8 mouse cellular contexts compared by ENCODE assay signal in the genomic region with DNA sequence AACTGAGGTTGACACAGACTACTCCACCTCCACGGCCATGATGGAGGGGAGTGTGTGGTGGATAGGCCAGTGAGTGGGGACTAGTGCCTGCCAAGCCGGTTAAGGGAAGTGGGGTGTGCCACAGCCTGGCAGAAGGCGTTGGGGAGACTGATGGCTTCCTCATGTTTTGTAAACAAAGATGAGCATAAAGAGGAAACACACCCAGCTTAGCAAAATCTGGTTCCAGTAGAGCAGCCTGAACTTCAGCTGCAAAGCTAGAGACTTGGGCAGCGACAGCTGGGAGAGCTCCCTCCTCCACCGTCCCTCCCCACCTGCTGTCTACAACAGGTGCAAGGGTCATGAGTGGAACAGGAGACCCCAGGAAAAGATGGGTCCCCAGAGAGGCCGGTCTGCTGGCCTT. TPM values are rescaled to one million over a fixed set of nuclear protein-coding genes. Genes with fewer than 3 reads are reported as not detected.
DNase-seq lines count a peak whose midpoint lies in the region; ATAC-seq and TF ChIP-seq lines count a peak whose summit lies in the region.

No protein-coding gene starts in this region.

- no peak overlapping the region for H3K4me2 ChIP-seq in midbrain, embryonic 12.5 days (replicated peaks)
- H3K4me2 ChIP-seq in midbrain, embryonic 11.5 days, result no peak overlapping the region
- H3K4me2 ChIP-seq in heart, postnatal 0 days (ENCODE audit: low read depth, low read length), result no peak overlapping the region
- no peak overlapping the region for H3K4me2 ChIP-seq in limb, embryonic 13.5 days (replicated peaks)
- no peak overlapping the region for H3K4me2 ChIP-seq in neural tube, embryonic 15.5 days

- H3K36me3 ChIP-seq in midbrain, embryonic 12.5 days, result peaks cover 6% of the 10 kb centered on the region
- H3K36me3 ChIP-seq in midbrain, embryonic 11.5 days (ENCODE audit: control insufficient read depth, insufficient read depth, low read length), result no peaks in the 10 kb centered on the region
- H3K36me3 ChIP-seq in heart, postnatal 0 days (replicated peaks; ENCODE audit: control insufficient read depth, insufficient read depth, low read length), result peaks cover 10% of the 10 kb centered on the region; the same call in 1 of the 2 replicates
- H3K36me3 ChIP-seq in limb, embryonic 13.5 days, result peaks cover 40% of the 10 kb centered on the region
- no peaks in the 10 kb centered on the region for H3K36me3 ChIP-seq in neural tube, embryonic 15.5 days

- H3K27ac ChIP-seq in midbrain, embryonic 12.5 days (replicated peaks), result peak overlapping the region; percentile 68; the same call in 1 of the 2 replicates
- H3K27ac ChIP-seq in midbrain, embryonic 11.5 days (ENCODE audit: low read depth, low read length), result no peak overlapping the region
- peak overlapping the region; percentile 80 for H3K27ac ChIP-seq in heart, postnatal 0 days (ENCODE audit: low read depth)
- peak overlapping the region; percentile 93 for H3K27ac ChIP-seq in limb, embryonic 13.5 days
- H3K27ac ChIP-seq in neural tube, embryonic 15.5 days (replicated peaks), result peak overlapping the region; percentile 64

- H3K27me3 ChIP-seq in midbrain, embryonic 12.5 days, result no peaks in the 10 kb centered on the region
- no peaks in the 10 kb centered on the region for H3K27me3 ChIP-seq in midbrain, embryonic 11.5 days (ENCODE audit: control insufficient read depth, insufficient read depth, low read length)
- no peaks in the 10 kb centered on the region for H3K27me3 ChIP-seq in heart, postnatal 0 days (ENCODE audit: control insufficient read depth, insufficient read depth, low read length)
- H3K27me3 ChIP-seq in limb, embryonic 13.5 days, result no peaks in the 10 kb centered on the region
- no peaks in the 10 kb centered on the region for H3K27me3 ChIP-seq in neural tube, embryonic 15.5 days (replicated peaks)

- H3K4me1 ChIP-seq in midbrain, embryonic 12.5 days, result peaks cover 50% of the 10 kb centered on the region
- peaks cover 49% of the 10 kb centered on the region for H3K4me1 ChIP-seq in midbrain, embryonic 11.5 days (ENCODE audit: control insufficient read depth, insufficient read depth, low read length)
- H3K4me1 ChIP-seq in heart, postnatal 0 days (ENCODE audit: control insufficient read depth, insufficient read depth), result peaks cover 54% of the 10 kb centered on the region
- peaks cover 67% of the 10 kb centered on the region for H3K4me1 ChIP-seq in limb, embryonic 13.5 days
- peaks cover 59% of the 10 kb centered on the region for H3K4me1 ChIP-seq in neural tube, embryonic 15.5 days

- 70% methylated on average over 6 of the region's 6 CpGs for WGBS in midbrain, embryonic 12.5 days
- 72% methylated on average over 6 of the region's 6 CpGs for WGBS in midbrain, embryonic 11.5 days
- 82% methylated on average over 6 of the region's 6 CpGs for WGBS in heart, postnatal 0 days
- 48% methylated on average over 6 of the region's 6 CpGs for WGBS in limb, embryonic 13.5 days
- 47% methylated on average over 6 of the region's 6 CpGs for WGBS in neural tube, embryonic 15.5 days

- no peak for DNase-seq in midbrain, embryonic 11.5 days (ENCODE audit: low spot score, missing footprints)
- no peak for DNase-seq in heart, postnatal 0 days (ENCODE audit: low spot score)
- no peak for DNase-seq in layer of hippocampus, adult 18-20 months (ENCODE audit: low spot score in 2 of 2)
- DNase-seq in urinary bladder, adult 2 months (ENCODE audit: low spot score), result no peak

- no peak overlapping the region for H3K4me3 ChIP-seq in midbrain, embryonic 12.5 days
- no peak overlapping the region for H3K4me3 ChIP-seq in midbrain, embryonic 11.5 days (ENCODE audit: low read depth, low read length)
- no peak overlapping the region for H3K4me3 ChIP-seq in heart, postnatal 0 days (ENCODE audit: low read depth, low read length)
- H3K4me3 ChIP-seq in limb, embryonic 13.5 days, result no peak overlapping the region
- no peak overlapping the region for H3K4me3 ChIP-seq in neural tube, embryonic 15.5 days (replicated peaks)

- no peak for ATAC-seq in midbrain, embryonic 12.5 days (ENCODE audit: low FRiP score, low read depth)
- no peak for ATAC-seq in midbrain, embryonic 11.5 days (ENCODE audit: low FRiP score)
- ATAC-seq in heart, postnatal 0 days (ENCODE audit: insufficient read depth, low read depth), result no peak
- ATAC-seq in limb, embryonic 13.5 days (ENCODE audit: low FRiP score, low read depth), result no peak
- ATAC-seq in neural tube, embryonic 15.5 days (ENCODE audit: low FRiP score), result no peak
- no peak for ATAC-seq in megakaryocyte-erythroid progenitor cell, adult 5-6 weeks (replicated peaks; ENCODE audit: low FRiP score, low TSS enrichment, poor library complexity, severe bottlenecking)

- no peaks in the 10 kb centered on the region for H3K9me3 ChIP-seq in midbrain, embryonic 12.5 days
- H3K9me3 ChIP-seq in midbrain, embryonic 11.5 days (ENCODE audit: control insufficient read depth, low read length), result no peaks in the 10 kb centered on the region
- no peaks in the 10 kb centered on the region for H3K9me3 ChIP-seq in heart, postnatal 0 days (replicated peaks; ENCODE audit: control insufficient read depth, low read length)
- peaks cover 3% of the 10 kb centered on the region; the same call in 1 of the 2 replicates for H3K9me3 ChIP-seq in limb, embryonic 13.5 days
- no peaks in the 10 kb centered on the region for H3K9me3 ChIP-seq in neural tube, embryonic 15.5 days (replicated peaks)

- H3K9ac ChIP-seq in midbrain, embryonic 12.5 days (replicated peaks), result no peak overlapping the region
- no peak overlapping the region for H3K9ac ChIP-seq in midbrain, embryonic 11.5 days (ENCODE audit: low read length)
- H3K9ac ChIP-seq in heart, postnatal 0 days (replicated peaks; ENCODE audit: low read depth, low read length), result no peak overlapping the region
- H3K9ac ChIP-seq in limb, embryonic 13.5 days, result no peak overlapping the region
- H3K9ac ChIP-seq in neural tube, embryonic 15.5 days (replicated peaks), result no peak overlapping the region

- no peak for TF ChIP-seq CTCF in heart, postnatal 0 days (IDR thresholded peaks at IDR 0.05; ENCODE audit: low read depth)

- no peak for TF ChIP-seq EP300 in heart, postnatal 0 days (IDR thresholded peaks at IDR 0.05; ENCODE audit: low read depth)

RNA-seq across cellular contexts. Expression of a gene that starts 15.5 kb away (rescaled TPM):
- 2.1 and 4.1 TPM in 2 replicates for polyA plus RNA-seq in midbrain, embryonic 12.5 days (2016; fragmentation: Nextera tagmentation; extraction: Ambion mirVana)
- 1.8 and 2.8 TPM in 2 replicates for polyA plus RNA-seq in midbrain, embryonic 11.5 days (2014; fragmentation: Nextera tagmentation; extraction: Ambion mirVana)
- total RNA-seq in heart, postnatal 0 days (2014; rRNA removed; ENCODE audit: low replicate concordance), result 12.7 and 14.5 TPM in 2 replicates
- 1.5 and 1.6 TPM in 2 replicates for polyA plus RNA-seq in heart, postnatal 0 days (2015; fragmentation: Nextera tagmentation; extraction: Ambion mirVana)
- polyA plus RNA-seq in limb, embryonic 13.5 days (2015; fragmentation: Nextera tagmentation; extraction: Ambion mirVana), result 6.8 and 7.3 TPM in 2 replicates
- polyA plus RNA-seq in neural tube, embryonic 15.5 days (2015; fragmentation: Nextera tagmentation; extraction: Ambion mirVana), result 2.0 and 3.6 TPM in 2 replicates
- 1 to 10 TPM; 1.2 to 2.8 TPM for total RNA-seq in layer of hippocampus, adult 18-20 months (2021)
- total RNA-seq in megakaryocyte-erythroid progenitor cell, adult 5-6 weeks (2014; fragmentation: Nextera tagmentation), result 1.2 TPM in 1 of 2 replicates, not detected in the other
- 1.3 and 2.1 TPM in 2 replicates for total RNA-seq in megakaryocyte-erythroid progenitor cell, adult 5-6 weeks (2017)
- polyA plus RNA-seq in urinary bladder, adult 2 months (2012; rRNA removed), result 11.7 and 14.1 TPM in 2 replicates

RNA-seq across cellular contexts. Expression of a gene that starts 54.5 kb away (rescaled TPM):
- 280 and 286 TPM in 2 replicates for polyA plus RNA-seq in midbrain, embryonic 12.5 days (2016; fragmentation: Nextera tagmentation; extraction: Ambion mirVana)
- 281 and 293 TPM in 2 replicates for polyA plus RNA-seq in midbrain, embryonic 11.5 days (2014; fragmentation: Nextera tagmentation; extraction: Ambion mirVana)
- total RNA-seq in heart, postnatal 0 days (2014; rRNA removed; ENCODE audit: low replicate concordance), result 123 and 141 TPM in 2 replicates
- polyA plus RNA-seq in heart, postnatal 0 days (2015; fragmentation: Nextera tagmentation; extraction: Ambion mirVana), result 210 and 219 TPM in 2 replicates
- 244 and 249 TPM in 2 replicates for polyA plus RNA-seq in limb, embryonic 13.5 days (2015; fragmentation: Nextera tagmentation; extraction: Ambion mirVana)
- polyA plus RNA-seq in neural tube, embryonic 15.5 days (2015; fragmentation: Nextera tagmentation; extraction: Ambion mirVana), result 317 and 351 TPM in 2 replicates
- 100 to 1,000 TPM; 184 to 191 TPM for total RNA-seq in layer of hippocampus, adult 18-20 months (2021)
- 137 and 155 TPM in 2 replicates for total RNA-seq in megakaryocyte-erythroid progenitor cell, adult 5-6 weeks (2014; fragmentation: Nextera tagmentation)
- total RNA-seq in megakaryocyte-erythroid progenitor cell, adult 5-6 weeks (2017), result 129 and 225 TPM in 2 replicates
- polyA plus RNA-seq in urinary bladder, adult 2 months (2012; rRNA removed), result 203 and 232 TPM in 2 replicates
